Mouse (Mus musculus) liver, postnatal 0 days (tissue): Measurements from ENCODE around the gene Prkrip1. TPM values are rescaled to one million over a fixed set of nuclear protein-coding genes. Genes with fewer than 3 reads are reported as not detected.
"Not testable (repeated sequence)": the region's sequence is repeated elsewhere in the genome, so short reads cannot be mapped to it uniquely, and the experiment has no call there.

Source experiments
- ATAC-seq: fragments of 200-750 bp; cut with Nextera tagmentation; 2 replicates; pipeline ENCODE4 v1.8.0; 2017; ENCODE audit warnings: mild to moderate bottlenecking, moderate library complexity
- DNase-seq: peaks from one replicate; pipeline ENCODE4 v3.0.0-alpha.2; 2016
- H3K27ac ChIP-seq: fragments of 300-500 bp; sonication (generic); 2 replicates; pipeline ENCODE4 v1.5.1; 2014; ENCODE audit warnings: antibody characterized with exemption, moderate library complexity, mild to moderate bottlenecking, low read depth
- H3K27me3 ChIP-seq: fragments of 300-500 bp; sonication (generic); 2 replicates; pipeline ENCODE4 v1.6.1; 2014; ENCODE audit warnings: low read length, control low read depth, mixed read lengths; ENCODE audit not compliant: insufficient read depth
- H3K36me3 ChIP-seq: fragments of 300-500 bp; sonication (generic); replicated peaks from 2 replicates; pipeline ENCODE4 v1.6.1; 2014; ENCODE audit warnings: mild to moderate bottlenecking, control low read depth, low read length, moderate library complexity, mixed read lengths; ENCODE audit not compliant: insufficient read depth
- H3K4me1 ChIP-seq: fragments of 300-500 bp; sonication (generic); 2 replicates; pipeline ENCODE4 v1.6.1; 2014; ENCODE audit warnings: antibody characterized with exemption, mild to moderate bottlenecking, control low read depth; ENCODE audit not compliant: insufficient read depth
- H3K4me2 ChIP-seq: fragments of 300-500 bp; sonication (generic); 2 replicates; pipeline ENCODE4 v1.6.1; 2014; ENCODE audit warnings: low read depth, mild to moderate bottlenecking, low read length, moderate library complexity, mixed read lengths
- H3K4me3 ChIP-seq: fragments of 300-500 bp; sonication (generic); 2 replicates; pipeline ENCODE4 v1.5.1; 2014; ENCODE audit warnings: low read depth, low read length
- H3K9ac ChIP-seq: fragments of 300-500 bp; sonication (generic); replicated peaks from 2 replicates; pipeline ENCODE4 v1.6.1; 2014; ENCODE audit warnings: mild to moderate bottlenecking, moderate library complexity
- H3K9me3 ChIP-seq: fragments of 300-500 bp; sonication (generic); 2 replicates; pipeline ENCODE4 v1.6.1; 2016; ENCODE audit warnings: mild to moderate bottlenecking, control low read depth, low read length, mixed read lengths
- CTCF ChIP-seq: sonication (generic); IDR thresholded peaks from 2 replicates; pipeline ENCODE4 v1.5.1; 2016; ENCODE audit warnings: antibody characterized with exemption, low read depth
- EP300 ChIP-seq: IDR thresholded peaks from 2 replicates; pipeline ENCODE4 v1.6.1; 2016; ENCODE audit warnings: antibody characterized with exemption, low read depth, mild to moderate bottlenecking
- WGBS: fragments of 180-500 bp; shearing (Covaris S2); extraction: QIAGEN DNeasy Blood & Tissue Kit; methylation state at CpG from one replicate; pipeline ENCODE4 v1.1.7; 2014; ENCODE audit not compliant: insufficient replicate concordance; 5-methylcytosine and 5-hydroxymethylcytosine counted together
- polyA plus RNA-seq: library from polyadenylated mRNA; unstranded; fragments of >200 nt; fragmentation: Nextera tagmentation; extraction: Ambion mirVana; gene quantifications from 2 replicates; pipeline ENCODE4 v1.2.1, GENCODE M21; 2015

Gene Prkrip1
- polyA plus RNA-seq, 1 experiment from 2014 or later: 19.6 TPM

GRCm38 (mm10) chr5:136213716-136214115 is 15.0 kb upstream of the Prkrip1 start:
- Histone ChIP-seq H3K9ac (no peak overlapping the region), H3K4me3 (no peak overlapping the region), H3K9me3 (no peaks in the 10 kb centered on the region; the same call in 1 of the 2 replicates), H3K4me2 (no peak overlapping the region), H3K27ac (peak overlapping the region; percentile 51), H3K36me3 (no peaks in the 10 kb centered on the region), H3K4me1 (no peaks in the 10 kb centered on the region), H3K27me3 (no peaks in the 10 kb centered on the region)
- DNase-seq: no peak
- 52% methylated on average over 5 of the region's 5 CpGs for WGBS
- TF ChIP-seq EP300 (no peak), CTCF (no peak)
- peak; percentile 31; the same call in 1 of the 2 replicates for ATAC-seq

- H3K4me2 ChIP-seq: no peak overlapping the region
- no peak for ATAC-seq
- TF ChIP-seq EP300 (no peak), CTCF (no peak)
- H3K27me3 ChIP-seq: no peaks in the 10 kb centered on the region
- H3K4me1 ChIP-seq: no peaks in the 10 kb centered on the region
- H3K9me3 ChIP-seq: no peaks in the 10 kb centered on the region; the same call in 1 of the 2 replicates
- no peaks in the 10 kb centered on the region for H3K36me3 ChIP-seq
- 78% methylated on average over 11 of the region's 11 CpGs for WGBS
- no peak overlapping the region for H3K9ac ChIP-seq
- no peak for DNase-seq
- no peak overlapping the region for H3K27ac ChIP-seq
- no peak overlapping the region for H3K4me3 ChIP-seq
These were observed 14.0 kb upstream of the Prkrip1 start for GRCm38 (mm10) chr5:136212716-136213115.

GRCm38 (mm10) chr5:136211341-136212102 is 12.8 kb upstream of the Prkrip1 start:
- H3K4me2 ChIP-seq, H3K4me1 ChIP-seq, ATAC-seq, H3K9ac ChIP-seq, H3K4me3 ChIP-seq, H3K9me3 ChIP-seq, DNase-seq, H3K27me3 ChIP-seq, H3K36me3 ChIP-seq: not testable (repeated sequence)
- H3K27ac ChIP-seq: peak overlapping the region; percentile 44; the same call in 1 of the 2 replicates
- 71% methylated on average over 14 of the region's 14 CpGs for WGBS

GRCm38 (mm10) chr5:136210549-136210948 is 11.8 kb upstream of the Prkrip1 start:
- 40% methylated on average over 5 of the region's 5 CpGs for WGBS

GRCm38 (mm10) chr5:136201832-136202231 is 3.1 kb upstream of the Prkrip1 start:
- TF ChIP-seq EP300 (no peak), CTCF (peak; percentile 95)
- DNase-seq (peak; percentile 62), ATAC-seq (no peak)
- no peak overlapping the region for H3K9ac ChIP-seq
- H3K4me3 ChIP-seq: no peak overlapping the region
- H3K4me2 ChIP-seq: no peak overlapping the region
- 0 out of 2 replicates have a peak, but pooled peaks cover 2% of the 10 kb centered on the region for H3K36me3 ChIP-seq
- H3K27ac ChIP-seq: no peak overlapping the region
- WGBS: 30% methylated on average over 7 of the region's 7 CpGs
- H3K4me1 ChIP-seq: peaks cover 8% of the 10 kb centered on the region
- H3K9me3 ChIP-seq: no peaks in the 10 kb centered on the region
- H3K27me3 ChIP-seq: no peaks in the 10 kb centered on the region

More at GRCm38 (mm10) chr5:136210549-136210948, 11.8 kb upstream of the Prkrip1 start:
- H3K4me3 ChIP-seq: no peak overlapping the region
- H3K4me2 ChIP-seq: no peak overlapping the region
- H3K9ac ChIP-seq: no peak overlapping the region
- H3K27me3 ChIP-seq: no peaks in the 10 kb centered on the region
- no peaks in the 10 kb centered on the region for H3K36me3 ChIP-seq
- ATAC-seq: no peak
- TF ChIP-seq CTCF (no peak), EP300 (no peak)
- no peaks in the 10 kb centered on the region; the same call in 1 of the 2 replicates for H3K9me3 ChIP-seq
- no peak for DNase-seq
- H3K27ac ChIP-seq: no peak overlapping the region
- no peaks in the 10 kb centered on the region for H3K4me1 ChIP-seq

GRCm38 (mm10) chr5:136199526-136199925 is 763 bp upstream of the Prkrip1 start:
- Histone ChIP-seq H3K27me3 (no peaks in the 10 kb centered on the region), H3K27ac (peak overlapping the region; percentile 86; the same call in 1 of the 2 replicates), H3K4me2 (peak overlapping the region; percentile 75), H3K36me3 (peaks cover 18% of the 10 kb centered on the region), H3K9ac (peak overlapping the region; percentile 97; the same call in 1 of the 2 replicates), H3K9me3 (no peaks in the 10 kb centered on the region), H3K4me3 (peak overlapping the region; percentile 97), H3K4me1 (peaks cover 8% of the 10 kb centered on the region)
- TF ChIP-seq EP300: no peak
- 0 out of 2 replicates have a peak, but pooled peaks have one; percentile 19 for TF ChIP-seq CTCF
- 40% methylated on average over 11 of the region's 11 CpGs for WGBS
- no peak for ATAC-seq
- no peak for DNase-seq
